Mouse (Mus musculus) adrenal gland, postnatal 10 days (tissue): ENCODE data around the gene Slc27a5. TPM values are rescaled to one million over a fixed set of nuclear protein-coding genes. Genes with fewer than 3 reads are reported as not detected.

ENCODE experiments used
- DNase-seq: peaks from one replicate; pipeline ENCODE4 v3.0.0; 2021; ENCODE audit warnings: mixed read lengths
- long read RNA-seq, 2 experiments: library from polyadenylated mRNA; stranded (forward); transcript quantifications; one replicate each; pipeline ENCODE4 v2.0.0; 2021
- total RNA-seq, 2 experiments: library from RNA; stranded (reverse); gene quantifications; 2 replicates each; pipeline ENCODE4 v1.2.3; 2021

The Slc27a5 gene
- 10 to 100 TPM; 24.2 to 50.8 TPM for total RNA-seq
- long read RNA-seq, experiment 1, transcript Slc27a5-201 (10 exons, 2,288 nt): major isoform, 108 of 121 reads
- long read RNA-seq, experiment 1, partial matches to known transcripts: 2 of 121 reads
- long read RNA-seq, experiment 1, other reads (novel, unspliced or antisense): 11 of 121 reads
- long read RNA-seq, experiment 2, partial matches to known transcripts: 2 of 4 reads
- long read RNA-seq, experiment 2, other reads (novel, unspliced or antisense): 0 of 4 reads

DNA sequence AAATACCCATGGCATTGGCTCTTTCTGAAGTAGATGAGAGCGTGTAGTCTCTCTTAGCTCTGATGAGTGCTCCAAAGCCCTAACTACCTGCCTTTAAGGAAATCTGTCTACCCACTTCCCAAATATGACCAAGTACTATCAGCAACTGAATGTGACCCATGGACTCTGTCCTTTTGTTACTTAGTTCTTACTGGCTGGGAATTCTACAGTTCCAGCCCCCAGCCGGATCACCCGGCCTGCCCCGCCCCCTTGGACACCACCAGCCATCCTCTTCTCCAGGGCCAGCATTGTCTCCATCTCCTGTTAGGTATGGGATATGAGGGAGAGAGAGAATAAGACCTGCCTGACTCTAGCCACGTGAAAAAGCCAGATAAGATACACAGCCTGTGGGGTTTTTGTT is at the start of gene Slc27a5:
TSS of gene Slc27a5 (minus strand) at position 140 of the 400 bp plus-strand sequence.
- no peak for DNase-seq

DNA sequence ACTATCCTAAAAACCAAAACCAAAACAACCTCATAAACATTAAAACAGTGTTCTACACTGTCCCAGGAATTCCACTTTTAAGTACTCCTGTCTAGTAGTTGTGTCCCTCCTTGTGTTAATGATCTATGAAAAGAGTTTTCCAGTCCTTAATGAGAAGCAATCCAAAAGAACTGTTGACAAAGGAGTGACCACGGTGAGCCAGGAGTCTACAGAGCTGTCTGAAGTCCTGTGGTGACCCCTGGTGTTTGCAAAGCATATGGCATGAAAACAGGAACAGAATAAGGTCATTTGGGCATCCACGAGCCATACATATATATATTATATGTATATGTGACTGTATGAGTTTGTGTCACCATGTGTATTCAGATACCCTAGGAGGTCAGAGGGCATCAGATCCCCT is 48.1 kb upstream of the Slc27a5 start:
- peak; percentile 80 for DNase-seq

DNA sequence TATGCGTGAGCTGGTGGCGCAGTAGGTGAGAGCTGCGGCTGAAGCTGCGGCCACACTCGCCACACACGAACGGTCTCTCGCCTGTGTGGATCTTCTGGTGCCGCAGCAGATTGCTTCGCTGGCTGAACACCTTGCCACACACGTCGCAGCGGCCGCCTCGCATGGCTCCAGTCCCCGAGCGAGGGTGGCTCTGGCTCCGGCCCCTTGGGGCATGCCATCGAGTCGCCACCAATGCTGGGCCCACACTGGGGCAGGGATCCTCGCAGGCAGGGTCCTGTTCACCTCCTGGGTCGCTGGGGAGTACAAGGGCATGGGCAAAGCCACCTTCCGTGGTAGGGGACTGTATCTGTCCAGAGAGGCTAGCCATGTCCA is 46.2 kb upstream of the Slc27a5 start:
- DNase-seq: no peak

DNA sequence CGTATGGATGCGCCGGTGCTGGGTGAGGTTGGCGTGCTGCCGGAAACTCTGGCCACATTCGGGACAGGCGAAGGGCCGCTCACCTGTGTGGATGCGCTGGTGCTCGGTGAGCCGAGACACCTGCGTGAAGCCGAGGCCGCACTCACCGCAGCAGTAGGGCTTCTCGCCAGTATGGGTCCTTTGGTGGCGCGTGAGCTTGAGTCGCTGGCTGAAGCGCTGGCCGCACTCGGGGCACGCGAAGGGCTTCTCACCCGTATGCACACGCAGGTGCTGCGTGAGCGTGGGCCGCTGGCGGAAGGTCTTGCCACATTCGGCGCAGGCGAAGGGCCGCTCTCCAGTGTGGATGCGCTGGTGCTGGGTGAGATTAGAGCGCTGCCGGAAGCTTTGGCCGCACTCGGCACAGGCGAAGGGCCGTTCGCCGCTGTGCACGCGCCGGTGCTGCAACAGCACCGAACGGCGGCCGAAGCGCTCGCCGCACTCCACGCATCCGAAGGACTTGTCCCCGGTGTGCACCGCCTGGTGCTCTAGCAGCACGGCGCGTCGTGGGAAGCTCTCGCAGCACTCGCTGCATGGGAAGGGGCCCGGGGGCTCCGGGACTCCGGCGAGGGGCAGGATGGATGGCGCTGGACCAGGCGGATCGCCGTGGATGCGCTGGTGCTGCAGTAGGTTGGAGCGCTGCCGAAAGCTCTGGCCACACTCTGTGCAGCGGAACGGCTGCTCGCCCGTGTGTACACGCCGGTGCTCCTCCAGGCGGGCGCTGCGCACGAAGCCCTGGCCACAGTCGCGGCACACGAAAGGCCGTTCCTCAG is 45.7 kb upstream of the Slc27a5 start:
- DNase-seq: peak; percentile 59

DNA sequence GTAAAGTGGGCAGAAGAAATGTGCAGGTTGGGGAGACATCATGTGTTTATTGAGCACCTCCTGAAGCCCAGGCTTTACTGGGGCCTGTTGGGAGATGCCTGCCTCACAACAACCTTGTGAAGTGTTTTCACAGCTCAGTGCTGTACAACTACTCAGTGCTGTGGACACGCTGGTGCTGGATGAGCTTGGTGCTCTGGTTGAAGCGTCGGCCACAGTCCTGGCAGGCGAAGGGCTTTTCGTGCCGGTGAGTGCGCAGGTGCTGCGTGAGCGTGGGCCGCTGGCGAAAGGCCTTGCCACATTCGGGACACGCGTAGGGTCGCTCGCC is 45.1 kb upstream of the Slc27a5 start:
- DNase-seq: no peak

DNA sequence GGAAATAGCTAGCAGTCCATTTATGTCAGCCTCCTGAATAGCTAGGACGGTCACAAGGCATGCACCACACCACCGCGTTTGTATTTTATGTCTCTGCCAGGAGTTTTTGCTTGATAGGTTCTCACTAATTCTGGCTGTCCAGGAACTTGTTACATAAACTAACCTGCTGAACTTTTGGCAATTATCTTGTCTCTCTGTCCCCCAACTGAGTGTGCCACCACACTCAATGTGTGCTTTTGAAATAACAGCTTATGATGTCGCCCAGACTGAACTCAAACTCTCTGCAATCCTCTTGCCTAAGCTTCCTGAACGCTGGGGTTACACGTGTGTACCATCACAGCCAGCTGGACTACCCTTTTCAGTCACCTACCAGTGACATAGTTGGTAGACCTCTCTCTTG is 44.5 kb upstream of the Slc27a5 start:
- DNase-seq: no peak

DNA sequence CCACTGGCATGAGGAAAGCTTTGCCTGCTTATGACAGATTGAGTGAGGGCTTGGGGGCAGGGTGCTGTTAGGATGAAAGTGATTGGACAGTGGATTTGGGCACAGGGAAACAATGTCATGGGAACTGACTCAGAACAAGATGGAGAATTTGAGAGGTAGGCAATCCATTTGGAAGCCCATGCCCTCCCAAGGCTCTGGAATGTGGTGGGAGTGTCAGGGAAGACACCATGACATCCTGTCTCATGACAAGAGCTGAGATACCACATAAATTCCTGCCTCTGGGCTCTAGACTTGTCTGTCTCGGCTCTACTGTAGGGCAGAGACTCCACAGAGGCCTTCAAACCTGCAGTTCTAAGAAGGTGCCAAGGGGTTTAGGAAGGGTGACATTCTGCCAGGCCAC is 43.3 kb upstream of the Slc27a5 start:
- DNase-seq: no peak

DNA sequence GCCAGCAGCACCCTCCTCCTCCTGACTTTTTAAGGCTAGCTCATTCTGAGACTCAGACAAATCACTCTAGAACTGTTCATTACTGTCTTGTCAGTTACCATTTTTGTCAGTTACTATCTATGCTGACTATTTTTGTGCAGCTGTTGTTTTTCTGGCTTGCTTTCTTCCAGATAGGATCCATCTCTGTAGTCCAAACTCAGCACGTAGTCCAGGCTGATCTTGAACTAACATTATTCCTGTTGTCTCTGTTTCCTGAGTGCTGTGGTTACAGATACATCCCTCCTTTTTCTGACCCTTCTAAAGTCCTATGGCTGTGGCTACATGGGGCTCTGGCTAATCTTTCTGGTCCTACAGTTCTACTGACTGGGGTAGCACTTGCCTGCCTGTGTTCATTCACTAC is 41.2 kb upstream of the Slc27a5 start:
- DNase-seq: no peak

DNA sequence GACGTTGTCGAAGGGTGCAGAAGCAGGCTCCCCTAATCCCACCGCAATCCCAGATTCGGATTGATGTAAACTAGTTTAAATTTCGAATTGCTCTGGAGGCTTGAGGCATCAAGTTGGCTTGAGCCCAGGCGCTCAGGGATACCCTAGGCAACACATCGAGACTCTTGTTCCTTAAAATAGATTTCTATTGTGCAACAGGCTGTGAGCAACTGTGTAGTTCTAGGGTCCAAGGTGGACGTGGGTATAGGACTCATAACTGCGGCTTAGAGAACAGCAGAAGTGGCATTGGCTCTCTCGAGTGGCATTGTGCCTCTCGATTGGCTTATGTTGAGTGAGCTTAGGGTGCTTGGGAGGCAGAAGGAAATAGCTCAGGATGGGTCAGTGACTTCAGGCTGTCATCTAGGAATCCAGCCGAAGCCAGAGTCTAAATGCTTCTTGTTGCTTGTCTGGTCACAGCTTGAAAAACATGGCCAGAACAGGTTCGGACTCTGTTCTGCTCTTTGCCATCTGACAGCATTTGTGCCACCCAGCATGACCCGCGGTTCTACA is 40.7 kb upstream of the Slc27a5 start:
- DNase-seq: peak; percentile 54

DNA sequence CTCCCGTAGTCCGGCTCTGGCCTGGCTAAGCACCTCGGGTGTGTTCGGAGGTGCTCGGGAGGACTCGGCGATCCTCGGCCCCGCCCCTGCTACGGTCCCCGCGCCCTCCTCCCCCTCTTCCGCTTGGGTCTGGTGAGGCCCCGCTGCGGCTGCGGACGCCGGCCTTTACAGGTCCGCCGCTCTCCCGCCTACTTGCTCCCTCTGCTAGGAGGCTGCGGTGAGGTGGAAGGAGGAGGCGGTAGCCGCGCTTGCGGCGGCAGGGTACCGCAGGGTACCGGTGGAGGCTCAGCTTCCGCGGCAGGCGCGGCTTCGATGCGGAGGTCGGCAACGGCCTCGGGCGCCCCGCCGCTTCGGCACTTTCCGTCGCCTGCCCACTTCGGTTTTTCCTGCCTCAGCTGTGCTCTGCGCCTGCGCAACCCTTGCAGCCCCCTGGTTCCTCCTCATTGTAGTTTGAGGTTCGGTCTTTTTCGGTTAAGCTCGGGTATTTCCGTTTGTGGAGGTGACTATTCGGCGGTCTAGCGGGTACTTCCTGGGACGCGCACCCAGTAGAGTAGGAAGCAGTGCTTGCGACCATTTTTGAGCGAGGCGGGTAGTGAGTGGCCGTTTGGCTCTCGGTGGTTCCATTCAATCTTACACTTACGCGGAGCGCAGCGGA is 40.0 kb upstream of the Slc27a5 start, which contains the start of gene Ube2m:
TSS of gene Ube2m (minus strand) at position 375 of the 655 bp plus-strand sequence.
- peak; percentile 99 for DNase-seq

DNA sequence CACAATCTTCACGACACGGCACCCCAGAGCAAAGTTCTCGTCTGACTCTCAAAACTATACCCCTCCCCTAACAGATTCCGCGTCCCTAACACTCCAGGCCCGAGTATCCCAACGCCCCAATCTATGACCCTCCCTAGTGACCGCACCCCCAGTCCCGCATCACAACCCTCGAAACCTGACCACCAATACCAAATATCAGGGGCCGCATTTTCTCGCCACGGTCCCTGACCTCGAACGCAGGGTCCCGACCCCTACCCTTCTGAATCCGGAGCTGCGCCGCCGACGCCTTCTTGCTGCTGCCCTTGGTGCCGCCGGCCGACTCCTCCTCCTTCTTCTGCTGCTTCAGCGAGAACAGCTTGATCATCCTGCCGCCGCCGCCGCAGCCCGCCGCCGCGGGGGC is 39.4 kb upstream of the Slc27a5 start:
- no peak for DNase-seq

DNA sequence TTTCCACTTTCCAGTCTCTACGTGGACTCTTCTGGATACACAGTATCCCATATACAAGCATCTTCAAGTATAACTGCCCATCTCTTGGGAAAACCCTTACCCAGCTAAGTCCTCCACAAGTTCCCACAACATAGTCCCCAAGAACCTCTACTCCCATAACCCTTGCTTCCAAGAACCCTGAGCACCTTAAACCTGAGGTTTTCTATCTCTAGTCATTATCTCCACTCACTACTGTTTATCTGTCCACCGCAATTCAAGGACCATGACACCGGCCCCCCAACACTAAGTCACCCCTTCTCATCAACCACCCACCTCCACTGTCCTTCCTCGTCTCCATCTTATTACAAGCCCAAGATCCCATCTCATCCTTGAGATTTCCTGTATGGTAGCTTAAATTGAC is 38.8 kb upstream of the Slc27a5 start:
- no peak for DNase-seq

DNA sequence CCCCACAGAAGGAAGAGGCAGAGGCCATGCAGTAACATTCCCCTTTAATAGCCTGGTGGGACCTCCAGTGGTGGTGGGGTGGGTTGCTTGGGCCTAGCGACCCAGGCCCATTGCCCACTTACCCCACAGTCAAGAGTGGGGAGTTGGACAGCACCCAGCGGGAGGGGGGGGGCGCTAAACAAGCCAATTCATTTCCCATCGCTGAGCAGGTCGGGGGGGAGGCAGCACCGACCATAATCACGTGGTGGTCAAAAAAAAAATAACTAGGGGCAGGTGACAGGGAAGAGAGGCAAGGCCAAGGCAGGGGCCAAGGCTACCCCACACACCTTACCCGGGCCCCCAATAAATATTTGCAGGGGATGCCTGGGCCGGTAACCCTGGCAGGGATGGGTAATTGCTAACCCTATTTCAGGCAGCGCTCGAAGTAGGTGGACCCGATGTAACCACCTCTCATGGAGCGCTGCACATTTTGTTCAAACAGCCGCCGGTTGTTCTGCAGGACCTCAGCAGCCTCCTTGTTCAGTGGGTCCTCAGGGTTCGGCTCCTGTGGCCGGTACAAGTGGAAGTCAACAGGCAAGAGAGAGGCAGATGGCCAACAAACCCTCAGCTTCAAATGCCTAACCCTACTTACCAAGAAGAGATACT is 37.3 kb upstream of the Slc27a5 start:
- no peak for DNase-seq

DNA sequence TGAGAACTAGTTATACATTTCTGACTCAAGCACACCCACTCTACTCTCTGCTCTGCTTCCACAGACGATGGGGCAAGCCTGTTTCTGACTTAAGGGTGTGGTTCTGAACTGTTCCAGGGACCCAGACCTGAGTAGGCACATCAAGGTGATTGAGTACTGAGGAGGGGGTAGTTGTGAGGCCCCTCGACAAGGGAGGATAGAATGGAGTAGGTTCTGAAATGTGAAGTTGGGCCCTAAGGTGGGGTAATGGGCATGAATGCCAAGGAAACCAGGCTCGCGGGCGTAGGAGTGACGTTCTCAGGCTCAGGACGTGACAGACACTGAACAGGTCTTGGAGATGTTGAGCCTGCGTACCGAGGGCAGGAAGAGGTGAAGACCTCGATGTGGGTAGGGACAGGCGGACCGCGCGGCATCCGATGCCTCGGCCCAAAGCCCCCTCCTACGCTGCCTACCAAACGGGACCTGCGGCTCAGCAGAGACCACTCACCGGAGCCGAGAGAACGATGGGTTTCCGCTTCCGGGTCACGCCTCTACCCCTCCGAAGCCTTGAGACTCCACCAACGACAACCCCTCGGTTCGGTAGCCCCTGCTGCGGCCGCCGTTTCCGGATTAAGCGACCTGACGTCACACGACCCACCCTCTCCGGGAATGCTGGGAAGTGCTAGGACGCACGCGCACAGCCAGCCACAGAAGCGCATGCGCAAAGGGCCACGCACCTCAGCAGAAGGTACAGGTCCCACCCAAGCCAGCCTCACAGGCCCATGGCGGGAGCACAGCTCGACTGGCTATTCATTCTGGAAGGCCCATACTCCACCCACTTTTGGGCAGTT is 36.4 kb upstream of the Slc27a5 start, which contains the start of gene Chmp2a:
TSS of gene Chmp2a (minus strand) at position 660 of the 830 bp plus-strand sequence.
- DNase-seq: peak; percentile 98

DNA sequence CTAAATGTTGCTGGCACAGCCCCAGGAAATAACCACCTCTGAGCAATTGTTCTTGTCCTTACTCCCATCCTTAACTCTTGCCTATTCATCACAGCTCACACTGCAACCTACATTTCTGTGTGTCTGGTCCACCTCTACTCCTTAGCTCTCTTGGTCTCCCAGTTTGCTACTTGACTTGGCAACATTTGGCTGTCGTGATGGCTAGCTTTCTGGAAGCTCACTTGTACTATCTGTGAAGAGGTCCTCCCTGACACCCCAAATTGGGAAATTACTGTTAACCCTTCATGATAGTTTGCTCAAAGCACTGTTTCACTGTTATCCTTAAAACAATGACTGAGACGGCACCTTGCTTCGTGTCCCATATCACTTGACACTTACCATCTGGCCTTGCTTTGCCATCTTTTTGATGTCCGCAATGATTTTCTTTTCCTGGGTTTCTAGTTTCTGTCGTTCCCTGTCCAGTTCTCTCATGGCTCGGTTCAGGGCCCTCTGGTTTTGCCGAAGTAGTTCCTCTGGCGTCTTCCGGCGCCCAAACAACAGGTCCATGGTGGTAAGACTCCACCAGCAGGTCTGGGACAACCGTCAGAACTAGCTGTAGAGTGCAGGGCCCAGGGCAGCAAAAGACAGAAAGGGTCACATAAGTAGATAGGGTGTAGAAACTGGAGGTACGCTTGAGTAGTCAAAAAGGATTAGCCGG is 35.6 kb upstream of the Slc27a5 start:
- DNase-seq: no peak

DNA sequence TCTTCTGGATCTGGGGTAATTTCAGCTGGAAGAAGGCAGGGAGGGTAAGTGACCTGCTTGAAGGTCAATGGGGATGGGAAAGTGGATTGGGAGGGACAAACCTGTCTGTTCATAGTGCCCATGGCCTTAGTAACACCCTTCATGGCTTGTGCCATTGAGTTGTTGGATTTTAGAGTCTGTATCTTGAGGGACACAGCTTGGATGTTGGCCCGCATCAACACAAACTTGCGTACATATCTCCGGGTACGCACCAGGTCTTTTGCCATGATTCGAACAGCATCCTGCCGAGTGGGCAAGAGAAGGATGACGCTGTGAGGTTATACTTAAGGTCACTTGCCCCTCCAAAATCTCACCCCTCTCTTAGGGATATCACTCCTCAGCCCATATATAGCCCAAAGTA is 34.5 kb upstream of the Slc27a5 start:
- no peak for DNase-seq

DNA sequence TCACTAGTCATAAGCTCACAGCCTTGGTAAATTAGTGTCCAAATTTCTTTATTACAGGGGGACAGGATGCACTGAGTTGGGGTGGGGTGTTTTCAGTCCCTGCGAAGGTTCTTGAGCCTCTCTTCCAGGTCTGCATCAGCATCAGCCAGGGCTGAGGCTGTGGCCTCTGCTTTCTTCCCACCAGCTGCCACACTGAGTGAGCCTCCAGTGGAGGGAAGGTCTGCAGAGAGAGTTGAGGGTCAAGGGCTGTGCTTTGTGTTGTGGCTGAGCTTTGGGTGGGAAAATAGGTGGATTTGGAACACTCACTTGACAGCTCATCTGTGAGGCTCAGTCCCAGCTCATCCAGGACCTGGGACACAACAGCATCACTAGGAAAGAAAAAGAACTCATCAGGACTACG is 34.0 kb upstream of the Slc27a5 start:
- DNase-seq: no peak

DNA sequence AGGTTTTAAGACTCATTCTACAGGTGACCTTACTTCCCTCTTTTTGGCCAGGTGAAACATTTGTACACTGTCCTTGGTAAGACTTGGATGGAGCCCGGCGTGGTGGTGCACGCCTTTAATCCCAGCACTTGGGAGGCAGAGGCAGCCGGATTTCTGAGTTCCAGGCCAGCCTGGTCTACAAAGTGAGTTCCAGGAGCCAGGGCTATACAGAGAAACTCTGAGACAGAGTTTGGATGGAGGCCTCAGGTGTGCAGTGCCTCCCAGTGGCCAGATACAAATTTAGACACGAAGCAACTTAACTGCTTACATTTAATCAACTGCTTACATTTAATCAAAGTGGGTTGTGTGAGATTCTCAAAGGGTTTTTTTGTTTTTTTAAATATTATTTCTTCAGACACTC is 33.1 kb upstream of the Slc27a5 start:
- no peak for DNase-seq

DNA sequence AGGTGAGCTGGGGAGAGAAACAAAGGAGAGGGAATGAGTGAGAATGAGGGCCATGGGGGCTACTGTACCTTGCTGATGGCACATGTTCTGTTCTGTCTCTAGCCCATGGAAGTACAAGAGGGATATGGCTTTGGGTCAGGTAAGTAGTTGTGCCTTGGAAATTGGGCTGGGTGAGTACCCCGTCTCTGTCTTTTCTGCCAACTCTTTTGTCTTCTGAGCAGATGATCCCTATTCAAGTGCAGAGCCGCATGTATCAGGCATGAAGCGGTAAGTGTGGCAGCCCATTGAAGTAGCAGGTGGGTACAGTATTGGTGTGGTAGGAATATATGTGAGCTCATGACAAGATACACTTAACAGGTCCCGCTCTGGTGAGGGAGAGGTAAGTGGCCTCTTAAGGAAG is 31.0 kb upstream of the Slc27a5 start:
- DNase-seq: no peak

DNA sequence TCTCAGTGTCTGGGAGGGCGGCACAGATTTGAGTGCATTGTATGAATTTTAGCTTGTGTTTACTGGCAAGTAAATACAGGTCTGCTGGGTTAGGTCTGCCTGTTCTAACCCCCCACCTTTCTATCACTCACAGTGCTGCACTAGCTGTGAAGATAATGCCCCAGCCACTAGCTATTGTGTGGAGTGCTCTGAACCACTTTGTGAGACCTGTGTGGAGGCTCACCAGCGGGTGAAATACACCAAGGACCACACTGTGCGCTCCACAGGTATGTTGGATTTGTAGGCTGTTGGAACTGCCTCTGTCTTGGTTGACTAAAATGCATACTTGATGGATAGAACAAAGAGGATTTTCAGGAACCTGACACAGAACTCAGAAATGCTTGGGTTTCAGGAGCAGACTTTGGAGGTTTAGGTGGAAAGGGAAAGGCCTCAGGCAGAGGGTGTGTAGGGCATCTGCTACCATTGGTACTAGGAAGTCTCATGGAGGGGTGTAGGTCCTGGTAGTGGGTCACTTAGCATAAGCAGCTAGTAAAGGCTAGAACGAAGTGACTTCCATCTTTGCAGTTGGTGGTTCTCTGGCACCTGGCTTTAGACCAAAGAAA is 27.6 kb upstream of the Slc27a5 start:
- no peak for DNase-seq

DNA sequence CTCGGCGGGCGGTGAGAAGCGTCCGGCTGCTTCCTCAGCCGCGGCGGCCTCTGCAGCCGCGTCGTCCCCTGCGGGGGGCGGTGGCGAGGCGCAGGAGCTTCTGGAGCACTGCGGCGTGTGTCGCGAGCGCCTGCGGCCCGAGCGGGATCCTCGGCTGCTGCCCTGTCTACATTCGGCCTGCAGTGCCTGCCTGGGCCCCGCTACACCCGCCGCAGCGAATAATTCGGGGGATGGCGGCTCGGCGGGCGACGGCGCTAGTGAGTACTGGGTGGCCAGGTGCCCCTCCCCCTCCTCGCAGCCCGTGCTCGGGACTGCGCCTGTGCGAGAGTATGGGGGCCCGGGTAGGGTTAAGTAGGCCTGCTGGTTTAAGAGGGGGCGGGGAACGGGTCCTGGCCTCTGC is 26.8 kb upstream of the Slc27a5 start:
- peak; percentile 87 for DNase-seq
